Mouse (Mus musculus) embryonic fibroblast, embryonic 13.5 days (primary cell): ENCODE data around the gene Rbm15b.

Experiments
- CTCF ChIP-seq: IDR thresholded peaks from 2 replicates; pipeline ENCODE4 v1.5.1; 2011; ENCODE audit warnings: mild to moderate bottlenecking, control low read depth, low read length, moderate library complexity, borderline replicate concordance; ENCODE audit not compliant: insufficient read depth
- POLR2A ChIP-seq: IDR thresholded peaks from 2 replicates; pipeline ENCODE4 v1.6.1; 2011; ENCODE audit warnings: low read depth, mild to moderate bottlenecking, control low read depth, low read length, moderate library complexity

DNA sequence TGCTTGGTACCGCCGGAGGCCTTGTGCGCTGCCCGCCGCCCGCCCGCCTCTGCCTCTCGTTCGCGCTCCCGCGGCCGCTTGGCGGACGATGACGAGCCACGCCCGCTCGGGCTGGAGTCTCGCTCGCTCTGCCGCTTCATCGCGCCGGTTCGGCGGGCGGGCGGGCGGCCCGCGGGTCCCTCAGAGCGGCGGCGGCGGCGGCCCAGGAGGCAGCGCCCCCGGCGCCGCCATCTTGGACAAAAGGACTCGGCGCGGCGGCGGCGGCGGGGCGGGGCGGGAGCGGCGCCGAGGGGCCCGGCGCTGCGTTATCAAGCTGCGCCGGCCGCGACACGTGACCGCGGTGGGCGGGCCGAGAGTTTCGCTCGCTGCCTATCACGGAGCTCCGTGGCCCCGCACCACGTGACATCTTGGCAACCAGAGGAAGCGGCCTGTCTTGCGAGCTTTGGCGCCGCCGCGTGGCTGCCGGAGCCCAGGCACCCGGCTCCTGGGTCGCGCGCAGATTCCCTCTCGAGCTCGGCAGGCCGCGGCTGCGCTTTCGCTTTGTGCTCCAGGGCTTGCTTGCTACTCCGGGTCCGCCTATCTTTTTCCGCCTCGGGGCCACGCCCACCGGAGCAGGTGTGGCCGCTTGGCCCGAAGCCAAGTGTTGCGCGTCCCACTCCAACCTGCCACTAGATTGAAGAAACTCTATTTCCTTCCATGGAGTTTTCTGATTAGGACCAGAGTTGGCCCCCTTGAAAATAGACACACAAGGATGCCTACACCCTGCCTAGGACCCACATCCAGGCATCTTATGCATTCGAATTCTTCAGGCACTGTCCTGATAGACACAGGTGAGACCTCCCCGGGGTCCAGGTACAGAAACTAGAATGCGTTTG is at the start of gene Rbm15b:
- TF ChIP-seq CTCF (peak; percentile 53; the same call in 1 of the 2 replicates), POLR2A (peak; percentile 53)
